Mouse (Mus musculus): ENCODE data around the gene Gstcd.

Gstcd gene

GRCm38 (mm10) chr3:133026977-133027376, 64.9 kb downstream of the Gstcd start:
- DNase-seq (ENCODE audit: low read depth, low spot score), result no peak

DNA sequence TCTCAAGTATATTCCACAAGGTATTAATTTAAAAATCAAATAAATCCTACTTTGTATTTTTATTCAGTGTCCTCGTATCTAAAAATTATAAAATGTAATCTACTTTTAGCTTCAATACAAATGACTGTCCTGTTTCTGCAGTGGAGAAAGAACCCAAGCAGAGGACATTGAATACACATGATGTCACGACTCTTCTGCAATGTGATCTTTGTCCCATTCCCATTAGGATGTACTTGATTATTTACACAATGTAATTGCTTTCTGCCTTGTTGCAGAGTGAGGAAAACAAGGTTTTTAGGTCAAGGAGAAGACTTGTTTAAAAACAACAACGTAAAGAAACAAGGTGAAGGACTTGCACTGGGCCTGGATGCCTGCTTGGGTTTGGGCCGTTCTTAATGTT, 84.6 kb downstream of the Gstcd start:
- no peak for DNase-seq (ENCODE audit: low read depth, low spot score)

DNA sequence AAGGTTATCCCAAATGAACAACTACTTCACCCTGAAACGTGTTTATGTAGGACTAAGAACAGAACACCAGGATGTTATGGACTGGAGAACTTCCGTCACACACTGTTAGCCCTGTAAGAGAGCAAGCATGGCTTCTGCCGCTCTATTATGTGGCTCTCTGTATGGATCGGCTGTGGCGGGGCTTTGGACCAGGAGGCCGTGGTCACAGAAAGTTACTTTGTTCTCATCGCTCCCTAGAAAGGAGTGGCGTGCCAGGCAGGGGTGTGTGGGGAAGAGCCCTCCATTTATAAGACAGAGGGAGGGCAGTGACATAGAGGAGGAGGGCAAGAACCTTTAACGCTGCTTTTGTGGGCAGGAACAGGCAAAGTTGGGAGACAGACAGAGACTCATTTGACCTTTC, 95.5 kb downstream of the Gstcd start:
- no peak for DNase-seq (ENCODE audit: low read depth, low spot score)

- no peak for DNase-seq (ENCODE audit: low read depth, low spot score)
These were observed 95.9 kb downstream of the Gstcd start for GRCm38 (mm10) chr3:132995904-132996267.

GRCm38 (mm10) chr3:132995172-132995903, 96.5 kb downstream of the Gstcd start:
- no peak for DNase-seq (ENCODE audit: low read depth, low spot score)

GRCm38 (mm10) chr3:132986188-132986587, 105.6 kb downstream of the Gstcd start:
- DNase-seq (ENCODE audit: low read depth, low spot score), result no peak

GRCm38 (mm10) chr3:132983845-132984485, 107.9 kb downstream of the Gstcd start:
- no peak for DNase-seq (ENCODE audit: low read depth, low spot score)

- no peak for DNase-seq (ENCODE audit: low read depth, low spot score)
These were observed 109.9 kb downstream of the Gstcd start for GRCm38 (mm10) chr3:132981968-132982367.

DNA sequence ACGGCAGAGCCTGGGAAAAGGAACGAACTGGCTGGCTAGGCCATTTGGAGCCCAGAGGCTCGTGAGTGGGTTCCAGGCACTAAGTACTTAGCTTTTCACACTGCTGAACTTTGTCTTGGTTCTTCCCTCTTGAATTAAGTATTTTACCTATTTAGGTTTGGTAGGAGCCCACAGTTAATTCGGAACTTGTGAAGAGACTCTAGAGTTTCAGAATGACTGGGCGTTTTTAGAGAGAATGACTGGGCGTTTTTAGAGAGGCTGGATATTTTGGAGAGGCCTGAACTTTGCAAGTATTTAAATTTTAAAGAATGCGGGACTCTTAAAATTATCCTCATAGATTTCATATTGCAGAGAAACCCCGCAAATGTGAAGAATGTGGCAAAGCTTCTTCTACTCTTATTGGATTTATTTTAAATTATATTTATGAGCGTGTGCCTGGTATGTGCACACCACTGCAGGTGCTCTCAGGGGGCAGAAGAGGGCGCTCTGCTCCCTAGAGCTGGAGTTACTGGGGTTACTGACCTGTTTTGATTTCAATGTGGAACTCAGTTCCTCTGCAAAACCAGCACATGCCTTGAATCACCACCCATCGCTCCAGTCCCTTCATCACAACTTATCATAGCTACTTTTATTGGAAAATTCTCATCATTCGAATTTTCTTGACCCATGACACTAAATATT, 111.9 kb downstream of the Gstcd start:
- DNase-seq (ENCODE audit: low read depth, low spot score), result no peak

DNA sequence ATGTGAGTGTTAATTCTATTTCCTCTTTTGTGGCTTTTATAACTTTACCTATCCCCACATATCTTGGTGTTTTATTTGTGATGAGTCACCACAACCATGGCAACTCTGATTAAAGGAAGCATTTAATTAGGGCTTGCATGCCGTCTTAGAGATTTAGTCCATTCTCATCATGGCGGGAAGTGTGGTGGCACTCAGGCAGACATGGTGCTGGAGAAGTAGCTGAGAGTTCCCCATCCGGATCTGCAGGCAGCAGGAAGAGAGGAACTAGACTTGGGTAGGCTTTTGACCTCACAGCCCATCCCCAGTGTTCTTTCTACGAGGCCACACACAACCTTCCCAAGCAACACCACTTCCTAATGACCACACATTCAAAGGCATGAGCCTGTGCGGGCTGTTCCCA, 125.6 kb downstream of the Gstcd start:
- no peak for DNase-seq (ENCODE audit: low read depth, low spot score)

DNA sequence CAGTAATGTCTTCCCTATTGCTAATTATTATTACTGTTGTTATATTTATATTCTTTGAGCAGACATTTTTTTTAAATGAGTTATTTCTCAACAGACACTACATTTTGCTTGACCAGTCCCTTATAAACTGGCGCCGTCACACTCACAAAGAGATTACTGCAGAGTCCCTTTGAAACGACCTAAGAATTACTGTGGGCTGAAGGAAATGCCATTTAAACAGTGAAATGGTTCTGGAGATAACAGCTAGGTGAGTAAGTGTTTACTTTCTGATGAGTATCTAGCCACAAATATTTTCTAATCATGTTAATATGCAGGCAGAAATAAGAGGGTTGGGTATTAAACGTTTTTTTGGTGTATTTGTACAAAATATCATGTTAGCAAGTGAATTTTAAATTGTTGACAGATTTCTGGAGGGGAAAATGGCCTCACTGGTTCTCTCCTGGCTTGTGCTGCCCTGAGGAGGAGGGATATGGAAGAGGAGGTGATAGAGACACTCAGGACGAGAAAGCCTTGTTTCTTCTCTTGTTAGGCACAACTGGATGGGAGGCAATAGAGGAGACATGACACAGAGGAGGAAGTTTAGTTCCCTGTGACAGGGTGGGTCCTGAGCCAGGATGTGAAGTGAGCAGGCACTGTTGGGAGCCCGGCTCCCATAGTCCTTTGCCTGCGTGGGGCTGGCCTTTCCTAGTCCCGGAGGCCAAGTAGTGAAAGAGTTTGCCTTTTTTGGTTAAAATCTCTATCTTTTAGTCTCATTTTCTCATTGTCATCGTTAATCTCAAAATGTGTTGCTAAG, 126.9 kb downstream of the Gstcd start:
- DNase-seq (ENCODE audit: low read depth, low spot score), result no peak

GRCm38 (mm10) chr3:132962631-132963361, 129.0 kb downstream of the Gstcd start:
- no peak for DNase-seq (ENCODE audit: low read depth, low spot score)

DNA sequence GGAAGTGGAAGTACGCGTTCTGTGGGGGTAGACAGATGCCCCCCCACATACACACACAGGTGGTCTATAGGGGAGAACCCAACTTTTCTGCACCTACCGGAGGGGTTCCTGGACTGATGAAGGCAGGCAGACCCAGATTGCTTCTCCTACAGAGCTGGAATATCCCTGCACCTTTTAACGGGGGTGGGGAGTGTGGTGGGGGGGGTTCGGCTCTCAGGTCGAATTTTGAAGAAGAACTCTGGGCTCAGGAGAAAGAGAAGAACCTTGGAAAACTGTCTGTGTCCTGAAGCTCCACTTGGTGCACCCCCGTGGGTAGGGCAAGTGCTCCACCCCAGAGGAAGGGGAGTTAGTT, 141.3 kb downstream of the Gstcd start:
- no peak for DNase-seq (ENCODE audit: low read depth, low spot score)

GRCm38 (mm10) chr3:132949791-132950528, 141.9 kb downstream of the Gstcd start, which contains the start of gene Npnt:
Gene Npnt, minus strand, starts transcription at chr3:132950291.
- no peak for DNase-seq (ENCODE audit: low read depth, low spot score)

- no peak for DNase-seq (ENCODE audit: low read depth, low spot score)
These were observed 142.4 kb downstream of the Gstcd start for GRCm38 (mm10) chr3:132949380-132949790.

- DNase-seq (ENCODE audit: low read depth, low spot score), result no peak
These were observed 143.5 kb downstream of the Gstcd start for GRCm38 (mm10) chr3:132948298-132948795.

DNA sequence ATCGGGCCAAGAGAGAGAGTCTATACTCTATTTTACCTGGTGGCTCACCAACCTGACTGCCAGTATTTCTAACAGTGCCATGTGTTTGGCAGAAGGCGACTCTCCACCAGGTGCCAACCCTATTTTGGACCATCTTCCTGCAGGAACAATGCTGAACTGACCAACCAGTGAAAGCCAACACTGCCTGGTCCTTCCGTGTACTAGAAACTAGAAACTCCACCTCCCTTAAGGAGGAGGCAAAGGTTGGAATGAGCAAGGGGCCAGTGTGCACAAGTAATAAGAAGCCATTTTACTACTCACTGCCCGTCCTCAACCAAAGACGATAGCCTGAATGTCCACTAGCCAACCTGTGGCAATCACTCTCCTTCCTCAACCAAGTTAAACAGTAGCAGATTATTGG, 145.7 kb downstream of the Gstcd start:
- DNase-seq (ENCODE audit: low read depth, low spot score), result no peak

- no peak for DNase-seq (ENCODE audit: low read depth, low spot score)
These were observed 146.2 kb downstream of the Gstcd start for GRCm38 (mm10) chr3:132945669-132946068.

GRCm38 (mm10) chr3:132944609-132945008, 147.2 kb downstream of the Gstcd start:
- DNase-seq (ENCODE audit: low read depth, low spot score), result no peak

DNA sequence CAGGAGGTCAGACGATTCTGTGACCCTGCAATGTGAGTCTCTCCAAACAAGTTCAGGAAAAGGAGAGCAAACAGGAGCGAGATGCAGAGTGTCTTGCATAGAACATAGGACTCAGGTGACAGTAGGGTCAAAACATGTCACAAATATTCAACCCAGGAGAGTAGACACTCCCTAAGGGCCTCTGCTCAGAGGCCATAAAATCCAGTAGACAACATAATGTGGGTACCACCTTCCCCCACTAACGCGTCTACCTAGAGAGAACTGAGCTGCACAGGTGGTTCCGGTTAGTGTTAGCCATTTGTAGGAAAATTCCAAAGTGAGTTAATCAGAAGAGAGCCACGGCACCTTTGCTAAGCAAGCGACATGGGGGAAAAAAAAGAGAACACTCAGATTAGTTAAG, 147.6 kb downstream of the Gstcd start:
- no peak for DNase-seq (ENCODE audit: low read depth, low spot score)
